Mouse (Mus musculus) midbrain, embryonic 14.5 days (tissue): ENCODE measurements around the gene Map2k2. TPM values are rescaled to one million over a fixed set of nuclear protein-coding genes. Genes with fewer than 3 reads are reported as not detected.
"Not testable (repeated sequence)": the region's sequence is repeated elsewhere in the genome, so short reads cannot be mapped to it uniquely, and the experiment has no call there.

Source experiments
- ATAC-seq: fragments of 200-750 bp; cut with Nextera tagmentation; 2 replicates; pipeline ENCODE4 v1.8.0; 2017; ENCODE audit warnings: moderate number of reproducible peaks, moderate library complexity; ENCODE audit not compliant: low FRiP score, low TSS enrichment
- DNase-seq: peaks from one replicate; pipeline ENCODE4 v3.0.0-alpha.2; 2015
- H3K27ac ChIP-seq: fragments of 300-500 bp; sonication (generic); replicated peaks from 2 replicates; pipeline ENCODE4 v1.5.1; 2014; ENCODE audit warnings: mild to moderate bottlenecking, low read depth, low read length, moderate library complexity
- H3K27me3 ChIP-seq: fragments of 300-500 bp; sonication (generic); 2 replicates; pipeline ENCODE4 v1.6.1; 2014; ENCODE audit warnings: low read length, control low read depth, mixed read lengths; ENCODE audit not compliant: control insufficient read depth, insufficient read depth
- H3K36me3 ChIP-seq: fragments of 300-500 bp; sonication (generic); 2 replicates; pipeline ENCODE4 v1.6.1; 2014; ENCODE audit warnings: low read length, control low read depth; ENCODE audit not compliant: control insufficient read depth, insufficient read depth
- H3K4me1 ChIP-seq: fragments of 300-500 bp; sonication (generic); 2 replicates; pipeline ENCODE4 v1.6.1; 2014; ENCODE audit warnings: mild to moderate bottlenecking, antibody characterized with exemption, low read length, control low read depth; ENCODE audit not compliant: control insufficient read depth, insufficient read depth
- H3K4me2 ChIP-seq: fragments of 300-500 bp; sonication (generic); 2 replicates; pipeline ENCODE4 v1.6.1; 2014; ENCODE audit warnings: mild to moderate bottlenecking, low read length, moderate library complexity
- H3K4me3 ChIP-seq: fragments of 300-500 bp; sonication (generic); replicated peaks from 2 replicates; pipeline ENCODE4 v1.5.1; 2014; ENCODE audit warnings: low read depth, low read length
- H3K9ac ChIP-seq: fragments of 300-500 bp; sonication (generic); replicated peaks from 2 replicates; pipeline ENCODE4 v1.6.1; 2014; ENCODE audit warnings: mild to moderate bottlenecking, low read length, moderate library complexity
- H3K9me3 ChIP-seq: fragments of 300-500 bp; sonication (generic); 2 replicates; pipeline ENCODE4 v1.6.1; 2016; ENCODE audit warnings: low read length, control low read depth, mixed read lengths; ENCODE audit not compliant: control insufficient read depth
- WGBS: fragments of 180-500 bp; shearing (Covaris S2); extraction: QIAGEN DNeasy Blood & Tissue Kit; methylation state at CpG from one replicate; pipeline ENCODE4 v1.1.7; 2014; 5-methylcytosine and 5-hydroxymethylcytosine counted together
- polyA plus RNA-seq: library from polyadenylated mRNA; unstranded; fragments of >200 nt; fragmentation: Nextera tagmentation; extraction: Ambion mirVana; gene quantifications from 2 replicates; pipeline ENCODE4 v1.2.1, GENCODE M21; 2014

Map2k2 gene
- polyA plus RNA-seq, 1 experiment from 2014 or later, result 240 TPM

DNA sequence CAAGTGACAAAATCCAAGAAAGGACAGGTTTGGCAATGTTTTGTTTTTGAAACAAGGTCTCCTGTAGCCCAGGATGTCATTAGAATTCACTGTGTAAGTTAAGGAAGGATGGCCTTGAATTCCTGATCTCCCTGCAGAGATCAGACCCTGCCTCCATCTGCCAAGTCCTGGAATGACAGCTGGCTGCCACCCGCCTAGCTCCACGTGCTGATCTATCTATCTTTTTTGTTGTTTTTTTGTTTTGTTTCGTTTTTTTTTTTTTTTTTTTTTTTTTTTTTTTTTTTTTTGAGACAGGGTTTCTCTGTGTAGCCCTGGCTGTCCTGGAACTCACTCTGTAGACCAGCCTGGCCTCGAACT lies 69.6 kb downstream of the Map2k2 start:
- peaks cover 30% of the 10 kb centered on the region for H3K36me3 ChIP-seq
- not testable (repeated sequence) for H3K9me3 ChIP-seq, H3K27me3 ChIP-seq, DNase-seq
- H3K4me1 ChIP-seq, result peaks cover 27% of the 10 kb centered on the region
- H3K9ac ChIP-seq, result peak overlapping the region; percentile 59
- 14% methylated on average over 4 of the region's 4 CpGs for WGBS
- peak overlapping the region; percentile 94 for H3K4me2 ChIP-seq
- peak overlapping the region; percentile 98 for H3K27ac ChIP-seq
- peak; percentile 21; the same call in 1 of the 2 replicates for ATAC-seq
- H3K4me3 ChIP-seq, result 0 out of 2 replicates have a peak overlapping the region, but pooled peaks have one; percentile 38

DNA sequence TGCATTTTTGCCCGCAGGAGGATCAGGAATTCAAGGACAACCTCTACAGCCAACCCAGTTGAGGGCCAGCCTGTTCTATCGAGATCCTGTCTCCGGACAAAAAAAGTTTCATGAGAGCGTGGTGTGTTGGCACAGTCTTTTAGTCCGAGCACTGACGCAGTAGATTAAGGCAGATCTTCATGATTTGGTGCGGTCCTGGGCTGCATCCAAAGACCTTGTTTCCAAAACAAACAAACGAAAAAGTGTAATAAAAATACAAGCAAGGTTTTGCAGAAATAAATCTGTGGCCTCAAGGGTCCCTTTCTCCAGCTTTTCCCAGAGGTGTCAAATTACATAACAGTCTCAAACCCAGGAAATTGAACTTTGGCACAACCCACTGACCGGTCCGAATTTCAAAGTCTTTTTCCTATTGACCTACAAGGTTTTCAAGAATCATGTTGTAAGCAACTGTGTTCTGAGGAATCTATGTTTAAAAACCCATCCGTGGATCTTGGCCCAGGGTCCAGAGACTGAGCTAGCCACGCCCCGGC lies 70.3 kb downstream of the Map2k2 start:
- H3K9ac ChIP-seq, result no peak overlapping the region; the same call in 1 of the 2 replicates
- H3K27ac ChIP-seq, result peak overlapping the region; percentile 98
- no peak for ATAC-seq
- H3K27me3 ChIP-seq, result no peaks in the 10 kb centered on the region
- 6% methylated on average over 13 of the region's 13 CpGs for WGBS
- H3K4me2 ChIP-seq, result peak overlapping the region; percentile 94
- DNase-seq, result no peak
- no peaks in the 10 kb centered on the region for H3K9me3 ChIP-seq
- peak overlapping the region; percentile 95 for H3K4me3 ChIP-seq
- peaks cover 27% of the 10 kb centered on the region for H3K4me1 ChIP-seq
- H3K36me3 ChIP-seq, result peaks cover 37% of the 10 kb centered on the region

DNA sequence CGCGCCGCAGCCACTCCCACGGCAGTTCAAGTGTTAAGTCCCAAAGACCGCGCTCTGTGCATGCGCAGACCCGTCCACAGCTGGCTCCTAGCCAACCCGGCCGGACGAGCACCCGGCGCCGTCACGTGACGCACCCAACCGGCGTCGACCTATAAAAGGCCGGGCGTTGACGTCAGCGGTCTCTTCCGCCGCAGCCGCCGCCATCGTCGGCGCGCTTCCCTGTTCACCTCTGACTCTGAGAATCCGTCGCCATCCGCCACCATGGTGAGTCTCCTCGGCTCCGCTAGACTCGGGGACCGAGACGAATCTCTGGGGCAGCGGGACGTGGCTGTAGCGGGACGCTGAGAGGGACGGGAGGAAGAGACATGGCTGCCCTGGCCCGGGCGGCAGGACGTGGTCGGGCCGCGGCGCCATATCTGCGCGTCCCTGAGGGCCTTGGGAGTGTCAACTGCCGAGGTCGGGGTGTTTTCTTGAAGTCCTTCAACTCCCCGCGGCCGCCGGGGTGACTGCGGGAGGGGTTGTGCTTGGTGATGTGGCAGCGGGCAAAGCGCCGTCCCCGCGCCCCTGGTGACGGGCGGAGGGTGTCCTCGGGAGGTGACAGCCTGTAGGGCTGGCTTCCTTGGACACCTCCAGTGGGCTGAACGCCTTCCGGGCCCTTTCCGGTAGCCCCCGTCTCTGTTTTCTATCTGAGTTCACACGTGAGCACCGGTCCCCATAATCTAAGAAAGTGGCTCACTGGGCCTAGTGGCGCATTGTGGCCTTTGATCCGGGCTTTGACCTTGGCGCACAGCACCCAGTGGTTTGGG lies 71.0 kb downstream of the Map2k2 start, which contains the start of gene Eef2:
Gene Eef2 (plus strand): TSS at position 166 of the 806 bp plus-strand sequence.
- peak within 1 kb of the TSS; percentile 96 for H3K9ac ChIP-seq
- H3K4me3 ChIP-seq, result peak within 1 kb of the TSS; percentile 95
- WGBS, result under 1% methylated on average over 77 of the region's 77 CpGs
- H3K27ac ChIP-seq, result peak within 1 kb of the TSS; percentile 98
- ATAC-seq (peak; percentile 83), DNase-seq (peak; percentile 100)
- H3K27me3 ChIP-seq, result no peaks in the 10 kb centered on the region
- peaks cover 43% of the 10 kb centered on the region for H3K36me3 ChIP-seq
- no peaks in the 10 kb centered on the region for H3K9me3 ChIP-seq
- H3K4me2 ChIP-seq, result peak within 1 kb of the TSS; percentile 94
- H3K4me1 ChIP-seq, result peaks cover 27% of the 10 kb centered on the region

- peaks cover 30% of the 10 kb centered on the region for H3K4me1 ChIP-seq
- H3K4me2 ChIP-seq, result peak overlapping the region; percentile 94
- H3K9me3 ChIP-seq, result no peaks in the 10 kb centered on the region
- peak overlapping the region; percentile 98; the same call in 1 of the 2 replicates for H3K27ac ChIP-seq
- no peak for DNase-seq
- no peak for ATAC-seq
- peak overlapping the region; percentile 95 for H3K4me3 ChIP-seq
- peaks cover 52% of the 10 kb centered on the region for H3K36me3 ChIP-seq
- no peaks in the 10 kb centered on the region for H3K27me3 ChIP-seq
- 14% methylated on average over 16 of the region's 16 CpGs for whole genome bisulfite sequencing
- H3K9ac ChIP-seq, result peak overlapping the region; percentile 96
Measured at GRCm38 (mm10) chr10:81177491-81177925, 71.8 kb downstream of the Map2k2 start.

DNA sequence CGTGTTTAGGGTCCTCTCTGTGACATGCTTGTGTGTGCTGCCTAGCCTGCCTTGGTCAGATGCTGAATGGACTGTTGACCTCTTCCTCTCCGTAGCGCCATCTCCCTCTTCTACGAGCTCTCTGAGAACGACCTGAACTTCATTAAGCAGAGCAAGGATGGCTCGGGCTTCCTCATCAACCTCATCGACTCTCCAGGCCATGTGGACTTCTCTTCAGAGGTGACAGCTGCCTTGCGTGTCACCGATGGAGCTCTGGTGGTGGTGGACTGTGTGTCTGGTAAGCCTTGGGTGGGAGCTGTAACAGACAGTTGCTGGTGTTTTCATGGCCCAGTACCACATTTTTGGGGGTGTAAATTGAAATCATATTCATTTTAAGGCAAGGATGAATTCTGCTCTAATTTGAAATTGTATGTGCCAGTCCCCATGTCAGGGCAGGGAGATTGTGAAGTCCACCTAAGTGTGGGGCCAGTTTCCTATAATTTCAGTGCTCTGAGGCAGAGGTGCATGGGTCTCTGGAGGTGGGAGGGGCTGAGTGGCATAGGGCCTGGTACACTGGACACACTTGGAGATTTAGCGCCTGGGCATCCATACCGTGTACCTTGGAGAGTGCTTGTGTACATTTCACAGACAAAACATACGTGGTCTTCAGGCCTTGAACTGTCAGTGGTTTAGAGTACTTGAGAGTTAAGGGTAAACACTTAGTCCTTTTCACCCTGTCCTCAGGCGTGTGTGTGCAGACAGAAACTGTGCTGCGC lies 72.4 kb downstream of the Map2k2 start:
- no peaks in the 10 kb centered on the region for H3K9me3 ChIP-seq
- H3K4me3 ChIP-seq, result peak overlapping the region; percentile 95
- ATAC-seq (no peak), DNase-seq (no peak)
- no peaks in the 10 kb centered on the region for H3K27me3 ChIP-seq
- peaks cover 52% of the 10 kb centered on the region for H3K36me3 ChIP-seq
- no peak overlapping the region for H3K27ac ChIP-seq
- peak overlapping the region; percentile 94 for H3K4me2 ChIP-seq
- H3K9ac ChIP-seq, result peak overlapping the region; percentile 96
- WGBS, result 74% methylated on average over 14 of the region's 14 CpGs
- peaks cover 30% of the 10 kb centered on the region for H3K4me1 ChIP-seq

DNA sequence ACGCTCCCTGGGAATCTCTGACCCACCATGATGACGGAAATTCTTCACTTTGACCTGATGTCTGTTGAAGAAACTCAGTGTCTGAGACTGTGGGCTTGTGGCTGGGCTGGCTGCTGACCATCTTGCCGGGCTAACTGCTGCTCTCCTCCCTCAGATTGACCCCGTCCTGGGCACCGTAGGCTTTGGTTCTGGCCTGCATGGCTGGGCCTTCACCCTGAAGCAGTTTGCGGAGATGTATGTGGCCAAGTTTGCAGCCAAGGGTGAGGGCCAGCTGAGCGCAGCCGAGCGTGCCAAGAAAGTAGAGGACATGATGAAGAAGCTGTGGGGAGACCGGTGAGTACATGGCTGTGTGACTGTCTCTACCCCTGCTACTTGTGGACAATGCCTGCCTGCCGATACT lies 73.2 kb downstream of the Map2k2 start:
- Histone ChIP-seq H3K4me3 (no peak overlapping the region), H3K4me2 (no peak overlapping the region), H3K4me1 (peaks cover 29% of the 10 kb centered on the region), H3K27ac (no peak overlapping the region), H3K27me3 (no peaks in the 10 kb centered on the region), H3K9ac (no peak overlapping the region), H3K9me3 (no peaks in the 10 kb centered on the region), H3K36me3 (peaks cover 52% of the 10 kb centered on the region)
- no peak for ATAC-seq
- DNase-seq, result no peak
- 96% methylated on average over 11 of the region's 11 CpGs for WGBS

DNA sequence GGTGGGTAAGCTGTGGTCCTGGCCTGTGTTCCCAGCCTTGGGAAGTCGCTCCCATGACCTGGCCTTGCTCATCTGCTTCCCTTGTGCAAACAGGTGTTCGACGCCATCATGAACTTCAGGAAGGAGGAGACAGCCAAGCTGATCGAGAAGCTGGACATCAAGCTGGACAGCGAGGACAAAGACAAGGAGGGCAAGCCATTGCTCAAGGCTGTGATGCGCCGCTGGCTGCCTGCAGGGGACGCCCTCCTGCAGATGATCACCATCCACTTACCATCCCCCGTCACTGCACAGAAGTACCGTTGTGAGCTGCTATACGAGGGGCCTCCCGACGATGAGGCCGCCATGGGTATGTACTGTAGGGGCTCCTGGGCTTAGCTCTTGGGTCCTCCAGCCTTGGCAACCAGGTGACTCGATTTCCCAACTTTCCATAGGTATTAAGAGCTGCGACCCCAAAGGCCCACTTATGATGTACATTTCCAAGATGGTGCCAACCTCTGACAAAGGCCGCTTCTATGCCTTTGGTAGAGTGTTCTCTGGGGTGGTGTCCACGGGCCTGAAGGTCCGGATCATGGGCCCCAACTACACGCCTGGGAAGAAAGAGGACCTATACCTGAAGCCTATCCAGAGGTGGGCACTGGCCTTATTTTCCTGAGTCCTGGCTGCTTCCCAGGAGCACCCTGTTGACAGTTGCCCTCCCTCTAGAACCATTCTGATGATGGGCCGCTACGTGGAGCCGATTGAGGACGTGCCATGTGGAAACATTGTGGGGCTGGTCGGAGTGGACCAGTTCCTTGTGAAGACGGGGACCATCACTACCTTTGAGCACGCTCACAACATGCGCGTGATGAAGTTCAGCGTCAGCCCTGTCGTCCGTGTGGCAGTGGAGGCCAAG lies 74.0 kb downstream of the Map2k2 start:
- Histone ChIP-seq H3K27ac (no peak overlapping the region), H3K9ac (no peak overlapping the region), H3K9me3 (no peaks in the 10 kb centered on the region), H3K4me3 (no peak overlapping the region), H3K4me1 (peaks cover 24% of the 10 kb centered on the region), H3K4me2 (no peak overlapping the region), H3K36me3 (peaks cover 59% of the 10 kb centered on the region), H3K27me3 (no peaks in the 10 kb centered on the region)
- ATAC-seq, result no peak
- no peak for DNase-seq
- 90% methylated on average over 32 of the region's 32 CpGs for WGBS

- DNase-seq (no peak), ATAC-seq (no peak)
- no peaks in the 10 kb centered on the region for H3K9me3 ChIP-seq
- H3K4me1 ChIP-seq, result peaks cover 19% of the 10 kb centered on the region
- 93% methylated on average over 13 of the region's 13 CpGs for WGBS
- H3K36me3 ChIP-seq, result peaks cover 71% of the 10 kb centered on the region
- H3K9ac ChIP-seq, result no peak overlapping the region
- no peaks in the 10 kb centered on the region for H3K27me3 ChIP-seq
- H3K4me2 ChIP-seq, result no peak overlapping the region
- H3K4me3 ChIP-seq, result no peak overlapping the region
- no peak overlapping the region for H3K27ac ChIP-seq
Measured at GRCm38 (mm10) chr10:81180946-81181345, 75.2 kb downstream of the Map2k2 start.
